Mouse (Mus musculus): ENCODE results near the gene Mfsd12. TPM values are rescaled to one million over a fixed set of nuclear protein-coding genes. Genes with fewer than 3 reads are reported as not detected.

Mfsd12 gene
- polyA plus RNA-seq, 1 experiment, result 21.7 TPM

GRCm38 (mm10) chr10:81327959-81328358, 29.3 kb upstream of the Mfsd12 start:
- H3K4me3 ChIP-seq, result no peak overlapping the region
- no peak overlapping the region for H3K4me2 ChIP-seq (ENCODE audit: low read depth)
- H3K27me3 ChIP-seq (ENCODE audit: control insufficient read depth, insufficient read depth, insufficient read length), result no peaks in the 10 kb centered on the region
- H3K79me2 ChIP-seq (ENCODE audit: control insufficient read depth, insufficient read depth), result peaks cover 2% of the 10 kb centered on the region
- TF ChIP-seq POLR2AphosphoS2 (IDR thresholded peaks at IDR 0.05; ENCODE audit: insufficient read length, low read depth) (peak; percentile 12), SRF (IDR thresholded peaks at IDR 0.05; ENCODE audit: control insufficient read depth, insufficient read length, low read depth) (no peak), E2F4 (IDR thresholded peaks at IDR 0.05; ENCODE audit: insufficient read depth) (no peak)
- peaks cover 10% of the 10 kb centered on the region for H3K36me3 ChIP-seq (ENCODE audit: control insufficient read depth, insufficient read depth)
- H3ac ChIP-seq (ENCODE audit: control insufficient read depth, insufficient read length), result no peak overlapping the region

- H3K4me2 ChIP-seq (ENCODE audit: low read depth), result no peak within 1 kb of the TSS
- no peak within 1 kb of the TSS for H3K4me3 ChIP-seq
- H3K36me3 ChIP-seq (ENCODE audit: control insufficient read depth, insufficient read depth), result peaks cover 10% of the 10 kb centered on the region
- no peaks in the 10 kb centered on the region for H3K79me2 ChIP-seq (ENCODE audit: control insufficient read depth, insufficient read depth)
- no peaks in the 10 kb centered on the region for H3K27me3 ChIP-seq (ENCODE audit: control insufficient read depth, insufficient read depth, insufficient read length)
- TF ChIP-seq SRF (IDR thresholded peaks at IDR 0.05; ENCODE audit: control insufficient read depth, insufficient read length, low read depth), result no peak
- TF ChIP-seq USF1 (IDR thresholded peaks at IDR 0.05; ENCODE audit: low read depth), result no peak
- no peak for TF ChIP-seq MAX (IDR thresholded peaks at IDR 0.05; ENCODE audit: low read depth)
- TF ChIP-seq TCF12 (IDR thresholded peaks at IDR 0.05; ENCODE audit: insufficient read depth, poor library complexity, severe bottlenecking), result no peak
- no peak for TF ChIP-seq POLR2AphosphoS2 (IDR thresholded peaks at IDR 0.05; ENCODE audit: insufficient read length, low read depth)
- TF ChIP-seq REST (IDR thresholded peaks at IDR 0.05; ENCODE audit: insufficient read depth, insufficient read length), result no peak
- no peak for TF ChIP-seq CEBPB (IDR thresholded peaks at IDR 0.05; ENCODE audit: insufficient read depth, poor library complexity, severe bottlenecking)
- TF ChIP-seq TCF3 (IDR thresholded peaks at IDR 0.05; ENCODE audit: insufficient read length, low read depth), result no peak
- no peak for TF ChIP-seq E2F4 (IDR thresholded peaks at IDR 0.05; ENCODE audit: insufficient read depth)
- no peak for TF ChIP-seq POLR2A (IDR thresholded peaks at IDR 0.05; ENCODE audit: insufficient read length, low read depth)
- TF ChIP-seq MYOG (IDR thresholded peaks at IDR 0.05; ENCODE audit: control insufficient read depth in 1 of 3, insufficient read depth in 1 of 3, insufficient read length in 2 of 3, low read depth in 2 of 3), result no peak
- no peak for TF ChIP-seq MYOD1 (IDR thresholded peaks at IDR 0.05; ENCODE audit: control insufficient read depth in 1 of 3, insufficient read length in 2 of 3, low read depth in 2 of 3)
- H3ac ChIP-seq (ENCODE audit: control insufficient read depth, insufficient read length), result no peak within 1 kb of the TSS
These were observed 28.9 kb upstream of the Mfsd12 start, which contains the start of gene Tbxa2r for GRCm38 (mm10) chr10:81328386-81328785. Gene Tbxa2r (plus strand): TSS chr10:81328731.

GRCm38 (mm10) chr10:81329194-81329975, 27.9 kb upstream of the Mfsd12 start:
- H3K4me3 ChIP-seq, result no peak overlapping the region
- TF ChIP-seq MAX (IDR thresholded peaks at IDR 0.05; ENCODE audit: low read depth), result no peak
- TF ChIP-seq POLR2A (IDR thresholded peaks at IDR 0.05; ENCODE audit: insufficient read length, low read depth), result no peak
- TF ChIP-seq MYOD1 (IDR thresholded peaks at IDR 0.05; ENCODE audit: control insufficient read depth in 1 of 3, insufficient read length in 2 of 3, low read depth in 2 of 3), result no peak
- TF ChIP-seq TCF12 (IDR thresholded peaks at IDR 0.05; ENCODE audit: insufficient read depth, poor library complexity, severe bottlenecking), result no peak
- no peak for TF ChIP-seq TCF3 (IDR thresholded peaks at IDR 0.05; ENCODE audit: insufficient read length, low read depth)
- TF ChIP-seq USF1 (IDR thresholded peaks at IDR 0.05; ENCODE audit: low read depth), result no peak
- TF ChIP-seq CEBPB (IDR thresholded peaks at IDR 0.05; ENCODE audit: insufficient read depth, poor library complexity, severe bottlenecking), result no peak
- no peak for TF ChIP-seq E2F4 (IDR thresholded peaks at IDR 0.05; ENCODE audit: insufficient read depth)
- TF ChIP-seq SRF (IDR thresholded peaks at IDR 0.05; ENCODE audit: control insufficient read depth, insufficient read length, low read depth), result no peak
- TF ChIP-seq MYOG (IDR thresholded peaks at IDR 0.05; ENCODE audit: control insufficient read depth in 1 of 3, insufficient read depth in 1 of 3, insufficient read length in 2 of 3, low read depth in 2 of 3), result no peak
- no peak for TF ChIP-seq REST (IDR thresholded peaks at IDR 0.05; ENCODE audit: insufficient read depth, insufficient read length)
- no peak for TF ChIP-seq POLR2AphosphoS2 (IDR thresholded peaks at IDR 0.05; ENCODE audit: insufficient read length, low read depth)
- H3K4me2 ChIP-seq (ENCODE audit: low read depth), result no peak overlapping the region

GRCm38 (mm10) chr10:81330007-81330406, 27.3 kb upstream of the Mfsd12 start:
- no peaks in the 10 kb centered on the region for H3K79me2 ChIP-seq (ENCODE audit: control insufficient read depth, insufficient read depth)
- TF ChIP-seq MYOD1 (IDR thresholded peaks at IDR 0.05; ENCODE audit: control insufficient read depth in 1 of 3, insufficient read length in 2 of 3, low read depth in 2 of 3) (no peak), CEBPB (IDR thresholded peaks at IDR 0.05; ENCODE audit: insufficient read depth, poor library complexity, severe bottlenecking) (no peak), TCF3 (IDR thresholded peaks at IDR 0.05; ENCODE audit: insufficient read length, low read depth) (no peak), MYOG (IDR thresholded peaks at IDR 0.05; ENCODE audit: control insufficient read depth in 1 of 3, insufficient read depth in 1 of 3, insufficient read length in 2 of 3, low read depth in 2 of 3) (no peak), REST (IDR thresholded peaks at IDR 0.05; ENCODE audit: insufficient read depth, insufficient read length) (no peak), E2F4 (IDR thresholded peaks at IDR 0.05; ENCODE audit: insufficient read depth) (no peak)
- H3K36me3 ChIP-seq (ENCODE audit: control insufficient read depth, insufficient read depth), result peaks cover 10% of the 10 kb centered on the region
- no peak overlapping the region for H3ac ChIP-seq (ENCODE audit: control insufficient read depth, insufficient read length)
- H3K4me3 ChIP-seq, result no peak overlapping the region
- H3K4me2 ChIP-seq (ENCODE audit: low read depth), result no peak overlapping the region
- no peaks in the 10 kb centered on the region for H3K27me3 ChIP-seq (ENCODE audit: control insufficient read depth, insufficient read depth, insufficient read length)

More at GRCm38 (mm10) chr10:81329194-81329975, 27.9 kb upstream of the Mfsd12 start:
- no peak overlapping the region for H3ac ChIP-seq (ENCODE audit: control insufficient read depth, insufficient read length)
- H3K36me3 ChIP-seq (ENCODE audit: control insufficient read depth, insufficient read depth), result peaks cover 10% of the 10 kb centered on the region
- no peaks in the 10 kb centered on the region for H3K79me2 ChIP-seq (ENCODE audit: control insufficient read depth, insufficient read depth)
- H3K27me3 ChIP-seq (ENCODE audit: control insufficient read depth, insufficient read depth, insufficient read length), result no peaks in the 10 kb centered on the region

- Histone ChIP-seq H3ac (ENCODE audit: control insufficient read depth, insufficient read length) (no peak overlapping the region), H3K27me3 (ENCODE audit: control insufficient read depth, insufficient read depth, insufficient read length) (no peaks in the 10 kb centered on the region), H3K36me3 (ENCODE audit: control insufficient read depth, insufficient read depth) (no peaks in the 10 kb centered on the region), H3K79me2 (ENCODE audit: control insufficient read depth, insufficient read depth) (no peaks in the 10 kb centered on the region), H3K4me3 (no peak overlapping the region), H3K4me2 (ENCODE audit: low read depth) (no peak overlapping the region)
- TF ChIP-seq USF1 (IDR thresholded peaks at IDR 0.05; ENCODE audit: low read depth) (no peak), SRF (IDR thresholded peaks at IDR 0.05; ENCODE audit: control insufficient read depth, insufficient read length, low read depth) (no peak), TCF3 (IDR thresholded peaks at IDR 0.05; ENCODE audit: insufficient read length, low read depth) (no peak), POLR2AphosphoS2 (IDR thresholded peaks at IDR 0.05; ENCODE audit: insufficient read length, low read depth) (no peak), E2F4 (IDR thresholded peaks at IDR 0.05; ENCODE audit: insufficient read depth) (no peak), MYOD1 (IDR thresholded peaks at IDR 0.05; ENCODE audit: control insufficient read depth in 1 of 3, insufficient read length in 2 of 3, low read depth in 2 of 3) (no peak), MAX (IDR thresholded peaks at IDR 0.05; ENCODE audit: low read depth) (no peak), MYOG (IDR thresholded peaks at IDR 0.05; ENCODE audit: control insufficient read depth in 1 of 3, insufficient read depth in 1 of 3, insufficient read length in 2 of 3, low read depth in 2 of 3) (no peak), TCF12 (IDR thresholded peaks at IDR 0.05; ENCODE audit: insufficient read depth, poor library complexity, severe bottlenecking) (no peak), CEBPB (IDR thresholded peaks at IDR 0.05; ENCODE audit: insufficient read depth, poor library complexity, severe bottlenecking) (no peak), REST (IDR thresholded peaks at IDR 0.05; ENCODE audit: insufficient read depth, insufficient read length) (no peak), POLR2A (IDR thresholded peaks at IDR 0.05; ENCODE audit: insufficient read length, low read depth) (no peak)
These were observed 25.0 kb upstream of the Mfsd12 start for GRCm38 (mm10) chr10:81332277-81332676.
